Mouse (Mus musculus) lung, adult 2 months (tissue): ENCODE results near the gene Fbln2.
A peak's percentile ranks its signal among the peaks of the same experiment; 100 is the strongest.

ENCODE experiments used
- CTCF ChIP-seq: fragments of 200-500 bp; IDR thresholded peaks from 2 replicates; pipeline ENCODE4 v1.5.1; 2011; ENCODE audit warnings: mild to moderate bottlenecking, low read length, control low read depth; ENCODE audit not compliant: insufficient read depth
- POLR2A ChIP-seq: fragments of 200-500 bp; IDR thresholded peaks from 2 replicates; pipeline ENCODE4 v1.6.1; 2011; ENCODE audit warnings: low read depth, mild to moderate bottlenecking, control low read depth, low read length, borderline replicate concordance; ENCODE audit errors: extremely low read depth

GRCm38 (mm10) chr6:91277549-91277948, 65.3 kb downstream of the Fbln2 start:
- no peak for TF ChIP-seq POLR2A
- TF ChIP-seq CTCF, result peak; percentile 81
